Mouse (Mus musculus) bone marrow macrophage, adult 2 months (primary cell): Measurements from ENCODE around the gene Naip6.
"Not testable (repeated sequence)": the region's sequence is repeated elsewhere in the genome, so short reads cannot be mapped to it uniquely, and the experiment has no call there.

Source experiments
- CTCF ChIP-seq: IDR thresholded peaks from 2 replicates; pipeline ENCODE4 v1.5.1; 2012; ENCODE audit warnings: low read depth, mild to moderate bottlenecking, low read length, moderate library complexity
- POLR2A ChIP-seq: IDR thresholded peaks from 2 replicates; pipeline ENCODE4 v1.6.1; 2012; ENCODE audit warnings: mild to moderate bottlenecking, low read depth, low read length, borderline replicate concordance

DNA sequence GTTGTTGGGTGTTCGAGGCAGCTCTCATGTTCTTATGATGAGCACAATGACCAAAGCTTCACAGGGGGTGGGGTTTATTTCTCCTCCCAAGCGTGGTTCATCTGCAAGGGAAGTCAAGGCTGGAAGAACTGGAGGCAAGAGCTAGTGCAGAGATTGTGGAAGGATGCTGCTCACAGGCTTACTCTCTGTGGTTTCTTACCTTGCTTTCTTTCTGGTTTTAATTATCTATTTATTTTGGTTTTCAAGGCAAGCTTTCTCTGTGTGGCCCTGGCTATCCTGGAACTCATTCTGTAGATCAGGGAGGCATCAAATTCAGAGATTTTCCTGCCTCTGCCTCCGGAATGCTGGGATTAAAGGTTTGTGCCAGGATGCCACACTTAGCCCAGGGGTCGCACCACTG lies 71.3 kb downstream of the Naip6 start, which contains the start of gene Naip5:
- TF ChIP-seq CTCF, POLR2A: not testable (repeated sequence)
